Mouse (Mus musculus) layer of hippocampus, adult 18-20 months (tissue): ENCODE measurements around the gene Slain1. TPM values are rescaled to one million over a fixed set of nuclear protein-coding genes. Genes with fewer than 3 reads are reported as not detected.
"Not testable (repeated sequence)": the region's sequence is repeated elsewhere in the genome, so short reads cannot be mapped to it uniquely, and the experiment has no call there.

Experiments
- DNase-seq, 2 experiments: peaks; one replicate each; pipeline ENCODE4 v3.0.0; 2022; ENCODE audit warnings: low spot score in 2 of 2
- microRNA-seq, 2 experiments: library from miRNA; unstranded; fragments of <30 nt; microRNA quantifications; one replicate each; pipeline ENCODE4 v1.2.0; 2021
- total RNA-seq, 2 experiments: library from RNA; stranded (reverse); gene quantifications; 2 replicates each; pipeline ENCODE4 v1.2.3; 2021

Slain1 gene
- total RNA-seq, 2 experiments from 2014 or later, result 58.8 to 62.7 TPM

- peak; percentile 32 to 71 for DNase-seq
Observed at GRCm38 (mm10) chr14:103720637-103721355, 70.8 kb downstream of the Slain1 start.

DNA sequence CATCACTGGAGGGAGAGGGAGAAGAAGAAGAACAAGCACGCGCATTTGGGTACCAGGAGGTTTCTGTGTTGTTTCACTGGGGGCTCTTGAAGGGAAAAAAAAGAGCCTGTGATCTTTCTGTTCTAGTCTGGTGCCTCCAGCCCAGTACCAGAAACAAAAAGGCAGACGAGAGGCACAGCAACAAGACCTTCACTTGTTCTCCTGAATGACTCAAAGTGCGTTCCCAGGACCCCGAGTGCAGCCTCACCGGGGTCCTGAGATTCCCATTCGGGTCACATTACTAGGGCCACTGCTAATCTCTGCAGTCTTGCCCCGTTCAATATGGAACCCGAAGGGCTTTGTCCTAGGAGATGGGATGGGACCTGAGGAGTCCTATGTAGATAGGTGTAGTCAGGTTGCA lies 73.3 kb downstream of the Slain1 start:
- DNase-seq, result no peak

DNA sequence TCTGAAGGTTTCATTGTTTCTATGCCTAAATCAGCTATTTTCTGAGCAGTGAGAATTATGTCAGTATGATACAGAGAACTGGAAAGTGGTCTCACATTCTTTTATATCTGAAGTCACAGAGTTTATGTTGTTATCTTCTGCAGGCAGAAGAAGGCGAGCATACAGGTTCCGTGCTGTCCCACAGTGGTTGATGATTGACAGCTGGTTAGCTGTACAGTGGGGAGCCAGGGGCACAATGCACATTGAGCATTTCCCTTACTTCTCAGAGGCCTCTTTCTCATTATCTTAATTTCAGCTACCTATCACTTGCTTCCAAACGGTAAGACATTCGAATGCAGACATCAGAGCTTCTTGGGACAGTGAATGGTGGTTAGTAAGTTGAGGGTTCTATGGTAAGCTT lies 73.8 kb downstream of the Slain1 start:
- DNase-seq, result no peak

GRCm38 (mm10) chr14:103728506-103728905 lies 78.5 kb downstream of the Slain1 start:
- DNase-seq, result no peak

- DNase-seq, result no peak
Observed at GRCm38 (mm10) chr14:103728951-103729725, 79.1 kb downstream of the Slain1 start.

- DNase-seq, result no peak
Observed at GRCm38 (mm10) chr14:103729760-103730367, 79.8 kb downstream of the Slain1 start.

- no peak for DNase-seq
Observed at GRCm38 (mm10) chr14:103732626-103733025, 82.6 kb downstream of the Slain1 start.

GRCm38 (mm10) chr14:103741216-103741615 lies 91.2 kb downstream of the Slain1 start:
- no peak for DNase-seq

- DNase-seq, result no peak
Observed at GRCm38 (mm10) chr14:103742150-103742549, 92.1 kb downstream of the Slain1 start.

GRCm38 (mm10) chr14:103747345-103747744 lies 97.3 kb downstream of the Slain1 start:
- no peak for DNase-seq

DNA sequence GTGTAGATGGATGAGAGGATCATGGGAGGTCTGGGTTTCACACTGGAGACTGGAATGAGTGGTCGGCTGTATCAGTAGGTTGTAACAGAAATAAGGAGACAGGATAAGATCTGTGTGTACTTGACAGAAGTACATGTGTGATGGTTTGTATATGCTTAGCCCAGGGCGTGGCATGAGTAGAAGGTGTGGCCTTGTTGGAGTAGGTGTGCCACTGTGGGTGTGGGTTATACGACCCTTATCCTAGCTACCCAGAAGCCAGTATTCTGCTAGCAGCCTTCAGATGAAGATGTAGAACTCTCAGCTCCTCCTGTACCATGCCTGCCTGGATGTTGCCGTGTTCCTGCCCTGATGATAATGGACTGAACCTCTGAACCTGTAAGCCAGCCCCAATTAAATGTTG lies 100.6 kb downstream of the Slain1 start:
- DNase-seq, result not testable (repeated sequence)

GRCm38 (mm10) chr14:103751384-103751783 lies 101.4 kb downstream of the Slain1 start:
- DNase-seq, result peak in 1 of 2 experiments; percentile 18

DNA sequence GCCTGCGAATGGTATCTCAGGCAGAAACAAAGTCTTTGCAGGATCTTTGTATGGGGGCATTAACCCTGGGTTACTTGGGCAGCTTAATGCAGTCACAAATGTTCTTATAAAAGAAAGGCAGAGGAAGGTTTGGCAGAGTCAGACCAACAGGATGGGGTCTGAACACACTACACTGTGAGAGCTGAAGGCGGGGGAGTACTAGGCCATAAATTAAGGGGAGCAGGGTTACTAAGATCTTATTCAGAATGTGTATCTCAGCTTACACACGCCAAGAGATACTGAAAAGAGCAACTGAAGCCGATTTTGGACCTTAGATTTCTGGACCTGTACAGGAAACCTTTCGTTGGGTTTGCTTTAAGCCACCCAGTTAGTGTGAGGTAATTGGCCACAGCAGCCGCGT lies 102.7 kb downstream of the Slain1 start:
- no peak for DNase-seq

- no peak for DNase-seq
Observed at GRCm38 (mm10) chr14:103754041-103754440, 104.0 kb downstream of the Slain1 start.

- no peak for DNase-seq
Observed at GRCm38 (mm10) chr14:103754465-103754864, 104.4 kb downstream of the Slain1 start.

Small RNAs within 50 kb of the gene (microRNA-seq; reads per million reads assigned to microRNA genes)
- 0 reads per million in 2 experiments for gene Gm22877

Other genes with a start within 250 kb of the Slain1 start
- 1 to 10 TPM in 1 of 2 experiments, under 1 TPM in 1; 0.99 to 1.2 TPM for gene Scel, start 136.9 kb upstream of the Slain1 start, total RNA-seq
- 10 to 100 TPM; 32.0 to 36.1 TPM for gene Ednrb, start 194.2 kb downstream of the Slain1 start, total RNA-seq